Comparison of ENCODE assay signal across 8 mouse cellular contexts in genomic region chr2:29620301-29620827, GRCm38 (mm10). TPM values are rescaled to one million over a fixed set of nuclear protein-coding genes. Genes with fewer than 3 reads are reported as not detected.
DNase-seq lines count a peak whose midpoint lies in the region; ATAC-seq and TF ChIP-seq lines count a peak whose summit lies in the region.

No protein-coding gene starts in this region.

- H3K4me2 ChIP-seq in heart, embryonic 12.5 days, result peak overlapping the region; percentile 81
- H3K4me2 ChIP-seq in hindbrain, postnatal 0 days (ENCODE audit: low read depth, low read length), result peak overlapping the region; percentile 88
- H3K4me2 ChIP-seq in midbrain, embryonic 16.5 days (ENCODE audit: low read length), result peak overlapping the region; percentile 76

- H3K4me3 ChIP-seq in heart, embryonic 12.5 days, result peak overlapping the region; percentile 87
- peak overlapping the region; percentile 86 for H3K4me3 ChIP-seq in E14TG2a.4 (replicated peaks; ENCODE audit: low read length)
- H3K4me3 ChIP-seq in embryonic facial prominence, embryonic 10.5 days, result peak overlapping the region; percentile 92
- H3K4me3 ChIP-seq in hindbrain, postnatal 0 days (ENCODE audit: low read length), result peak overlapping the region; percentile 77
- peak overlapping the region; percentile 84 for H3K4me3 ChIP-seq in midbrain, embryonic 16.5 days (ENCODE audit: low read depth, low read length)

- peak overlapping the region; percentile 95 for H3K9ac ChIP-seq in heart, embryonic 12.5 days
- H3K9ac ChIP-seq in hindbrain, postnatal 0 days (replicated peaks; ENCODE audit: low read length), result peak overlapping the region; percentile 90
- H3K9ac ChIP-seq in midbrain, embryonic 16.5 days (ENCODE audit: low read depth, low read length), result peak overlapping the region; percentile 93

- WGBS in heart, embryonic 12.5 days, result 3% methylated on average over 15 of the region's 15 CpGs
- WGBS in embryonic facial prominence, embryonic 10.5 days, result 2% methylated on average over 15 of the region's 15 CpGs
- 0% methylated on average over 15 of the region's 15 CpGs for whole genome bisulfite sequencing in hindbrain, postnatal 0 days
- WGBS in midbrain, embryonic 16.5 days, result under 1% methylated on average over 15 of the region's 15 CpGs

- no peaks in the 10 kb centered on the region for H3K27me3 ChIP-seq in heart, embryonic 12.5 days (replicated peaks)
- no peaks in the 10 kb centered on the region for H3K27me3 ChIP-seq in E14TG2a.4 (ENCODE audit: insufficient read depth, low read length)
- H3K27me3 ChIP-seq in embryonic facial prominence, embryonic 10.5 days (replicated peaks; ENCODE audit: low read depth, poor library complexity, severe bottlenecking), result no peaks in the 10 kb centered on the region
- H3K27me3 ChIP-seq in hindbrain, postnatal 0 days (ENCODE audit: insufficient read depth, low read length), result no peaks in the 10 kb centered on the region
- no peaks in the 10 kb centered on the region for H3K27me3 ChIP-seq in midbrain, embryonic 16.5 days (ENCODE audit: control insufficient read depth, insufficient read depth, low read depth, low read length)

- intact Hi-C loops in heart, postnatal 10 days (cut with DNase I), result loop anchor here (1.0 kb wide), 1 partner anchor 29 kb away; no protein-coding TSS in a partner anchor

- H3K9me3 ChIP-seq in heart, embryonic 12.5 days (replicated peaks), result no peaks in the 10 kb centered on the region
- no peaks in the 10 kb centered on the region for H3K9me3 ChIP-seq in E14TG2a.4 (ENCODE audit: low read length)
- no peaks in the 10 kb centered on the region for H3K9me3 ChIP-seq in embryonic facial prominence, embryonic 10.5 days
- H3K9me3 ChIP-seq in hindbrain, postnatal 0 days (ENCODE audit: low read length), result no peaks in the 10 kb centered on the region
- no peaks in the 10 kb centered on the region for H3K9me3 ChIP-seq in midbrain, embryonic 16.5 days (replicated peaks; ENCODE audit: control insufficient read depth, low read length, poor library complexity, severe bottlenecking)

- no peak for TF ChIP-seq CTCF in E14TG2a.4 (conservative IDR thresholded peaks at IDR 0.05; ENCODE audit: low read length)
- no peak for TF ChIP-seq CTCF in hindbrain, postnatal 0 days (IDR thresholded peaks at IDR 0.05; ENCODE audit: low read depth)

- ATAC-seq in heart, embryonic 12.5 days (ENCODE audit: insufficient number of reproducible peaks, low FRiP score), result no peak
- ATAC-seq in hindbrain, postnatal 0 days, result no peak
- ATAC-seq in midbrain, embryonic 16.5 days, result no peak

- H3K27ac ChIP-seq in heart, embryonic 12.5 days (ENCODE audit: poor library complexity, severe bottlenecking), result peak overlapping the region; percentile 88
- peak overlapping the region; percentile 96 for H3K27ac ChIP-seq in embryonic facial prominence, embryonic 10.5 days (replicated peaks)
- H3K27ac ChIP-seq in hindbrain, postnatal 0 days, result peak overlapping the region; percentile 89
- peak overlapping the region; percentile 87 for H3K27ac ChIP-seq in midbrain, embryonic 16.5 days (ENCODE audit: low read length)

- no peaks in the 10 kb centered on the region for H3K36me3 ChIP-seq in heart, embryonic 12.5 days
- peaks cover 30% of the 10 kb centered on the region for H3K36me3 ChIP-seq in E14TG2a.4 (ENCODE audit: insufficient read depth, low read length)
- H3K36me3 ChIP-seq in embryonic facial prominence, embryonic 10.5 days (replicated peaks), result peaks cover 8% of the 10 kb centered on the region; the same call in 1 of the 2 replicates
- H3K36me3 ChIP-seq in hindbrain, postnatal 0 days (ENCODE audit: insufficient read depth, low read length), result no peaks in the 10 kb centered on the region
- H3K36me3 ChIP-seq in midbrain, embryonic 16.5 days (ENCODE audit: control insufficient read depth, insufficient read depth, low read length), result no peaks in the 10 kb centered on the region

- peaks cover 51% of the 10 kb centered on the region for H3K4me1 ChIP-seq in heart, embryonic 12.5 days (replicated peaks)
- peaks cover 57% of the 10 kb centered on the region for H3K4me1 ChIP-seq in E14TG2a.4 (replicated peaks; ENCODE audit: low read depth, low read length)
- peaks cover 26% of the 10 kb centered on the region for H3K4me1 ChIP-seq in embryonic facial prominence, embryonic 10.5 days
- peaks cover 16% of the 10 kb centered on the region for H3K4me1 ChIP-seq in hindbrain, postnatal 0 days (ENCODE audit: insufficient read depth, low read length)
- peaks cover 14% of the 10 kb centered on the region for H3K4me1 ChIP-seq in midbrain, embryonic 16.5 days (ENCODE audit: control insufficient read depth, insufficient read depth, low read length)

- no peak for DNase-seq in heart, postnatal 10 days
- no peak for DNase-seq in embryonic facial prominence, embryonic 10.5 days (ENCODE audit: low spot score)
- DNase-seq in hindbrain, postnatal 0 days (ENCODE audit: low spot score), result peak; percentile 23
- DNase-seq in spleen, adult 18-20 months, result no peak
- DNase-seq in urinary bladder, postnatal 14 days (ENCODE audit: low spot score), result no peak

RNA-seq across cellular contexts. Expression of gene Rapgef1, which starts 0.8 kb away (rescaled TPM):
- polyA plus RNA-seq in heart, embryonic 12.5 days (2016; fragmentation: Nextera tagmentation; extraction: Ambion mirVana), result 13.2 and 14.5 TPM in 2 replicates
- 100 to 1,000 TPM in 1 of 2 experiments, 10 to 100 TPM in 1; 92.7 to 102 TPM for total RNA-seq in heart, postnatal 10 days (2021)
- polyA plus RNA-seq in embryonic facial prominence, embryonic 10.5 days (2016; fragmentation: Nextera tagmentation; extraction: Ambion mirVana), result 16.5 and 17.3 TPM in 2 replicates
- total RNA-seq in hindbrain, postnatal 0 days (2014; rRNA removed), result 91.3 and 94.0 TPM in 2 replicates
- polyA plus RNA-seq in hindbrain, postnatal 0 days (2015; fragmentation: Nextera tagmentation; extraction: Ambion mirVana), result 13.7 and 14.4 TPM in 2 replicates
- 18.1 and 18.7 TPM in 2 replicates for polyA plus RNA-seq in midbrain, embryonic 16.5 days (2015; fragmentation: Nextera tagmentation; extraction: Ambion mirVana)
